Mouse (Mus musculus) spleen, adult 2 months (tissue): Measurements from ENCODE around the gene Ugt1a7c.
"Not testable (repeated sequence)": the region's sequence is repeated elsewhere in the genome, so short reads cannot be mapped to it uniquely, and the experiment has no call there.

Experiments
- CTCF ChIP-seq: fragments of 200-500 bp; IDR thresholded peaks from 2 replicates; pipeline ENCODE4 v1.5.1; 2011; ENCODE audit warnings: mild to moderate bottlenecking, inconsistent platforms; ENCODE audit not compliant: insufficient read depth, insufficient read length, insufficient replicate concordance; ENCODE audit errors: extremely low read depth
- POLR2A ChIP-seq: fragments of 200-500 bp; IDR thresholded peaks from 2 replicates; pipeline ENCODE4 v1.6.1; 2011; ENCODE audit warnings: low read depth, low read length, inconsistent platforms

DNA sequence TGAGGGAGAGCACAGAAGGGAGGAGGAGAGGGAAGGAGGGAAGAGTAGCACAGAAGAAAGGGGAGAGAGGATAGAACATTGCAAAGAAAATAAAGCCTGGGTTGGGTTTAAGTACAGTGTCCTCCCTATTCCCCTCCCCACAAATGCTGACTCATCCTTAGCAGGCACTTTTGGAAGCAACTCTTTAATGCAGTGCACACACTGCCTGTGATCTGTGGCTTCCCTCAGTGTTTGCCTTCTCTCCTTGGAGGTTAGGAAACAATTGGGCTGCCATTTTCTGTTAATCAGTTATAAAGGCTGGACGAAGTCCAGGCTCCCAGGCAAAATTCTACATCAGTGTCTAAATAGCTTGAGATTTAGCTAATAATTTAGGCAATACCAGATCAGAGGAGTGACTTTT, 45.6 kb downstream of the Ugt1a7c start:
- not testable (repeated sequence) for TF ChIP-seq CTCF, POLR2A
